Mouse (Mus musculus) lung, adult 2 months (tissue): Measurements from ENCODE around the gene Flad1.

Experiments
- CTCF ChIP-seq: fragments of 200-500 bp; IDR thresholded peaks from 2 replicates; pipeline ENCODE4 v1.5.1; 2011; ENCODE audit warnings: mild to moderate bottlenecking, low read length, control low read depth; ENCODE audit not compliant: insufficient read depth
- POLR2A ChIP-seq: fragments of 200-500 bp; IDR thresholded peaks from 2 replicates; pipeline ENCODE4 v1.6.1; 2011; ENCODE audit warnings: low read depth, mild to moderate bottlenecking, control low read depth, low read length, borderline replicate concordance; ENCODE audit errors: extremely low read depth

- TF ChIP-seq CTCF (no peak), POLR2A (no peak)
Measured at GRCm38 (mm10) chr3:89422556-89423205, 11.0 kb upstream of the Flad1 start.
